Comparison of ENCODE assay signal across 8 mouse cellular contexts in the genomic region with DNA sequence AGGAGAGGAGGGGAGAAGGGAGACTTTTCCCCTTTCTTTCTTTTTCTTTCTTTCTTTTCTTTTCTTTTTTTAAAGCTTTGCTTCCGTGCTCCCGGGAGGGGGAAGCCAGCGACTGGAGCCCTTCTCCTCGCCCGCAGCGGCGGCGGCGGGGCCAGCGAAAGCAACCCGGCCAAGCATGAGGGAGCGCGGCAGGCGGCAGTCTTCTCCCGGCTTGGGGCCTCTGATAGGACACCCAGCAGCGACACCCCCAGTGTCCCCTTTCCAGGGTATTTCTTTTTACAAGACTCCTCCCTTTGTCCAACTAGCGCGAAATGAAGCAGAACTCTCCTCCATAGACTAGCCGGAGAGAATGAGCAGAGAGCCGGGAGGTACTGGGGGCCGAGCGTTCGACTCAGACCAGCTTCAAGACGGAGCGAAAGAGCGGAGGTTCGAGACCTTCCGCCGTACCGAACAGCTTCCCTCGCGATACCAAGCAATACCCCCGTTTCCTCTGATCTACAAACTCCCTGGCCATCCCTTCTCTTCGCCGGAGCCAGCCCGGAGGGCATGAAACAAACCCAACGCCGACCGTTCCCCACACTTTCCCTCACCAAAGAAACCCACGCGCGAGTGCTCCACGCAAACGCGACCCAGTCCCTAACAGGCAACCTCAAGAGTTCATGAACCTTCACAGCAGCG. TPM values are rescaled to one million over a fixed set of nuclear protein-coding genes. Genes with fewer than 3 reads are reported as not detected.
DNase-seq lines count a peak whose midpoint lies in the region; ATAC-seq and TF ChIP-seq lines count a peak whose summit lies in the region.

No protein-coding gene starts in this region.

- TF ChIP-seq CTCF in liver, adult 2 months (IDR thresholded peaks at IDR 0.05; ENCODE audit: low read depth, low read length): no peak

- peak overlapping the region; percentile 40; the same call in 1 of the 2 replicates for H3K4me3 ChIP-seq in liver, adult 2 months (ENCODE audit: insufficient read depth, low read depth, low read length)
- H3K4me3 ChIP-seq in kidney, embryonic 15.5 days (replicated peaks): peak overlapping the region; percentile 50
- peak overlapping the region; percentile 30 for H3K4me3 ChIP-seq in midbrain, embryonic 11.5 days (ENCODE audit: low read depth, low read length)

- ATAC-seq in kidney, embryonic 15.5 days (replicated peaks; ENCODE audit: low FRiP score): 0 out of 2 replicates have a peak, but pooled peaks have one; percentile 27
- no peak for ATAC-seq in midbrain, embryonic 11.5 days (ENCODE audit: low FRiP score)

- H3K4me1 ChIP-seq in liver, adult 2 months (ENCODE audit: control insufficient read depth, insufficient read depth, low read length): peaks cover 8% of the 10 kb centered on the region; the same call in 1 of the 2 replicates
- peaks cover 41% of the 10 kb centered on the region for H3K4me1 ChIP-seq in kidney, embryonic 15.5 days
- peaks cover 8% of the 10 kb centered on the region; the same call in 1 of the 2 replicates for H3K4me1 ChIP-seq in midbrain, embryonic 11.5 days (ENCODE audit: control insufficient read depth, insufficient read depth, low read length)

- peak overlapping the region; percentile 81 for H3K4me2 ChIP-seq in kidney, embryonic 15.5 days
- peak overlapping the region; percentile 41 for H3K4me2 ChIP-seq in midbrain, embryonic 11.5 days

- H3K9ac ChIP-seq in liver, adult 2 months (ENCODE audit: low read depth, low read length): no peak overlapping the region
- peak overlapping the region; percentile 37 for H3K9ac ChIP-seq in kidney, embryonic 15.5 days
- H3K9ac ChIP-seq in midbrain, embryonic 11.5 days (ENCODE audit: low read length): peak overlapping the region; percentile 38; the same call in 1 of the 2 replicates

- H3K79me2 ChIP-seq in liver, adult 2 months (ENCODE audit: control insufficient read depth, insufficient read depth, low read length): no peaks in the 10 kb centered on the region

- no peaks in the 10 kb centered on the region for H3K9me3 ChIP-seq in kidney, embryonic 15.5 days (replicated peaks)
- H3K9me3 ChIP-seq in midbrain, embryonic 11.5 days (ENCODE audit: control insufficient read depth, low read length): no peaks in the 10 kb centered on the region

- DNase-seq in liver, adult 2 months (ENCODE audit: extremely low read depth, low read depth, low spot score): no peak
- no peak for DNase-seq in liver
- peak; percentile 53 to 66 for DNase-seq in adrenal gland, postnatal 36 days
- peak; percentile 51 for DNase-seq in gastrocnemius, postnatal 25 days
- DNase-seq in midbrain, embryonic 11.5 days (ENCODE audit: low spot score, missing footprints): peak; percentile 96
- DNase-seq in right cerebral cortex, postnatal 10 days (ENCODE audit: low spot score in 2 of 2): no peak
- no peak for DNase-seq in layer of hippocampus, adult 9-11 months

- H3K27ac ChIP-seq in liver, adult 2 months (replicated peaks; ENCODE audit: insufficient read depth, low read depth, low read length): no peak overlapping the region
- H3K27ac ChIP-seq in kidney, embryonic 15.5 days: no peak overlapping the region
- no peak overlapping the region for H3K27ac ChIP-seq in midbrain, embryonic 11.5 days (ENCODE audit: low read depth, low read length)

- WGBS in liver, adult 2 months: 1% methylated on average over 46 of the region's 46 CpGs
- under 1% methylated on average over 46 of the region's 46 CpGs for WGBS in kidney, embryonic 15.5 days
- WGBS in midbrain, embryonic 11.5 days: under 1% methylated on average over 46 of the region's 46 CpGs

- H3K27me3 ChIP-seq in liver, adult 2 months (ENCODE audit: control insufficient read depth, insufficient read depth, low read length): peaks cover 35% of the 10 kb centered on the region
- peaks cover 97% of the 10 kb centered on the region for H3K27me3 ChIP-seq in kidney, embryonic 15.5 days
- H3K27me3 ChIP-seq in midbrain, embryonic 11.5 days (ENCODE audit: control insufficient read depth, insufficient read depth, low read length): peaks cover 95% of the 10 kb centered on the region

- H3K36me3 ChIP-seq in liver, adult 2 months (ENCODE audit: control insufficient read depth, insufficient read depth, low read length): no peaks in the 10 kb centered on the region
- H3K36me3 ChIP-seq in kidney, embryonic 15.5 days: no peaks in the 10 kb centered on the region
- no peaks in the 10 kb centered on the region for H3K36me3 ChIP-seq in midbrain, embryonic 11.5 days (ENCODE audit: control insufficient read depth, insufficient read depth, low read length)

- no peak for TF ChIP-seq POLR2A in liver, adult 2 months (IDR thresholded peaks at IDR 0.05; ENCODE audit: extremely low read depth, insufficient read depth, low read length)

RNA-seq across cellular contexts. Expression of a gene that starts 8.5 kb away (rescaled TPM):
- 0.09 TPM in 1 of 2 replicates, not detected in the other for total RNA-seq in liver, adult 2 months (2014; rRNA removed)
- not detected in 2 replicates for polyA plus RNA-seq in liver, adult 2 months (2012; rRNA removed)
- total RNA-seq in adrenal gland, postnatal 36 days (2021): 1 to 10 TPM; 3.2 to 3.3 TPM
- total RNA-seq in gastrocnemius, postnatal 25 days (2021): 10 to 100 TPM; 47.7 to 51.0 TPM
- polyA plus RNA-seq in kidney, embryonic 15.5 days (2015; fragmentation: Nextera tagmentation; extraction: Ambion mirVana): 1.9 and 2.3 TPM in 2 replicates
- polyA plus RNA-seq in midbrain, embryonic 11.5 days (2014; fragmentation: Nextera tagmentation; extraction: Ambion mirVana): 10.4 and 12.1 TPM in 2 replicates

Comparison
In these comparisons a context has a peak if more than half of its experiments do, and no peak if none do; other contexts are left out.
1. DNase-seq: peak in adrenal gland, postnatal 36 days (2 of 2), gastrocnemius, postnatal 25 days (single experiment) and midbrain, embryonic 11.5 days (single experiment); none in liver, adult 2 months (single experiment), liver (single experiment), right cerebral cortex, postnatal 10 days (0 of 2) and layer of hippocampus, adult 9-11 months (single experiment).
2. RNA of a gene that starts 8.5 kb away (total RNA-seq): 47.7 to 51.0 TPM in gastrocnemius, postnatal 25 days; 3.2 to 3.3 TPM in adrenal gland, postnatal 36 days and 0.09 TPM in liver, adult 2 months; every median in the first group is over 10 times any median in the second.
3. Peak in every context shown above with its lines, with median percentiles within 50 percentile points of each other: H3K4me3 ChIP-seq.